Mouse (Mus musculus) heart, embryonic 10.5 days (tissue): ENCODE measurements at regions not wholly inside any gene's neighbourhood (a gene's known extent, or its start where the extent isn't known, plus 50 kb on each side); places are given as distances from the start of the nearest gene placed in this dataset.
A peak's percentile ranks its signal among the peaks of the same experiment; 100 is the strongest.

Experiments used
- DNase-seq: peaks from one replicate; pipeline ENCODE4 v3.0.0-alpha.2; 2017; ENCODE audit warnings: low spot score
- H3K27ac ChIP-seq: fragments of 300-500 bp; sonication (generic); 2 replicates; pipeline ENCODE4 v1.5.1; 2016; ENCODE audit warnings: mild to moderate bottlenecking
- H3K27me3 ChIP-seq: fragments of 300-500 bp; sonication (generic); 2 replicates; pipeline ENCODE4 v1.6.1; 2016; ENCODE audit warnings: mild to moderate bottlenecking; ENCODE audit not compliant: poor library complexity, insufficient read depth, severe bottlenecking
- H3K36me3 ChIP-seq: fragments of 300-500 bp; sonication (generic); 2 replicates; pipeline ENCODE4 v1.6.1; 2016; ENCODE audit warnings: mild to moderate bottlenecking, moderate library complexity
- H3K4me1 ChIP-seq: fragments of 300-500 bp; sonication (generic); 2 replicates; pipeline ENCODE4 v1.6.1; 2016; ENCODE audit warnings: mild to moderate bottlenecking
- H3K4me3 ChIP-seq: fragments of 300-500 bp; sonication (generic); 2 replicates; pipeline ENCODE4 v1.5.1; 2016; ENCODE audit warnings: mild to moderate bottlenecking, moderate library complexity
- H3K9me3 ChIP-seq: fragments of 300-500 bp; sonication (generic); 2 replicates; pipeline ENCODE4 v1.6.1; 2016; ENCODE audit warnings: mild to moderate bottlenecking, moderate library complexity
- WGBS: fragments of 180-500 bp; shearing (Covaris S2); methylation state at CpG from one replicate; pipeline ENCODE4 v1.1.7; 2016; 5-methylcytosine and 5-hydroxymethylcytosine counted together

- no peaks in the 10 kb centered on the region for H3K9me3 ChIP-seq
- H3K4me1 ChIP-seq, result peaks cover 9% of the 10 kb centered on the region
- no peaks in the 10 kb centered on the region for H3K36me3 ChIP-seq
- H3K4me3 ChIP-seq, result no peak overlapping the region
- 79% methylated on average over 7 of the region's 7 CpGs for WGBS
- 0 out of 2 replicates have a peak, but pooled peaks cover 5% of the 10 kb centered on the region for H3K27me3 ChIP-seq
- DNase-seq, result no peak
- H3K27ac ChIP-seq, result no peak overlapping the region
Measured at GRCm38 (mm10) chr11:19809359-19809758, 114.8 kb upstream of the Spred2 start.

GRCm38 (mm10) chr11:19811271-19811991 lies 112.7 kb upstream of the Spred2 start:
- no peaks in the 10 kb centered on the region for H3K36me3 ChIP-seq
- no peak overlapping the region for H3K4me3 ChIP-seq

GRCm38 (mm10) chr11:19811992-19812690 lies 112.0 kb upstream of the Spred2 start:
- Histone ChIP-seq H3K27me3 (0 out of 2 replicates have a peak, but pooled peaks cover 5% of the 10 kb centered on the region), H3K4me3 (no peak overlapping the region), H3K36me3 (no peaks in the 10 kb centered on the region), H3K27ac (no peak overlapping the region), H3K9me3 (no peaks in the 10 kb centered on the region), H3K4me1 (peaks cover 9% of the 10 kb centered on the region)
- DNase-seq, result no peak
- 11% methylated on average over 10 of the region's 10 CpGs for WGBS

More at GRCm38 (mm10) chr11:19811271-19811991, 112.7 kb upstream of the Spred2 start:
- H3K4me1 ChIP-seq, result peaks cover 9% of the 10 kb centered on the region
- no peak overlapping the region for H3K27ac ChIP-seq
- 0 out of 2 replicates have a peak, but pooled peaks cover 5% of the 10 kb centered on the region for H3K27me3 ChIP-seq
- WGBS, result 20% methylated on average over 12 of the region's 12 CpGs
- no peaks in the 10 kb centered on the region for H3K9me3 ChIP-seq
- DNase-seq, result no peak

GRCm38 (mm10) chr11:19813549-19813948 lies 110.6 kb upstream of the Spred2 start:
- 61% methylated on average over 7 of the region's 7 CpGs for WGBS
- Histone ChIP-seq H3K4me1 (peaks cover 9% of the 10 kb centered on the region), H3K9me3 (no peaks in the 10 kb centered on the region), H3K4me3 (no peak overlapping the region), H3K27me3 (0 out of 2 replicates have a peak, but pooled peaks cover 5% of the 10 kb centered on the region), H3K27ac (no peak overlapping the region), H3K36me3 (no peaks in the 10 kb centered on the region)
- no peak for DNase-seq

GRCm38 (mm10) chr11:19822991-19823390 lies 101.2 kb upstream of the Spred2 start:
- no peak for DNase-seq
- Histone ChIP-seq H3K27me3 (no peaks in the 10 kb centered on the region), H3K36me3 (no peaks in the 10 kb centered on the region), H3K4me1 (peaks cover 12% of the 10 kb centered on the region), H3K9me3 (no peaks in the 10 kb centered on the region), H3K4me3 (no peak overlapping the region), H3K27ac (no peak overlapping the region)
- 72% methylated on average over 5 of the region's 5 CpGs for WGBS

GRCm38 (mm10) chr11:19823461-19823895 lies 100.7 kb upstream of the Spred2 start:
- Histone ChIP-seq H3K36me3 (no peaks in the 10 kb centered on the region), H3K27ac (no peak overlapping the region), H3K4me1 (peaks cover 14% of the 10 kb centered on the region), H3K27me3 (no peaks in the 10 kb centered on the region), H3K9me3 (no peaks in the 10 kb centered on the region), H3K4me3 (no peak overlapping the region)
- 1% methylated on average over 3 of the region's 3 CpGs for WGBS
- DNase-seq, result peak; percentile 85

GRCm38 (mm10) chr11:19826481-19827185 lies 97.5 kb upstream of the Spred2 start:
- Histone ChIP-seq H3K4me1 (peaks cover 26% of the 10 kb centered on the region), H3K36me3 (no peaks in the 10 kb centered on the region), H3K4me3 (no peak overlapping the region), H3K27me3 (no peaks in the 10 kb centered on the region), H3K9me3 (no peaks in the 10 kb centered on the region), H3K27ac (no peak overlapping the region)
- no peak for DNase-seq
- WGBS, result 84% methylated on average over 13 of the region's 13 CpGs

- no peaks in the 10 kb centered on the region for H3K27me3 ChIP-seq
- no peaks in the 10 kb centered on the region for H3K36me3 ChIP-seq
- H3K4me3 ChIP-seq, result no peak overlapping the region
- no peak overlapping the region for H3K27ac ChIP-seq
- WGBS, result 55% methylated on average over 11 of the region's 11 CpGs
- peaks cover 26% of the 10 kb centered on the region for H3K4me1 ChIP-seq
- DNase-seq, result no peak
- no peaks in the 10 kb centered on the region for H3K9me3 ChIP-seq
Measured at GRCm38 (mm10) chr11:19827996-19828395, 96.2 kb upstream of the Spred2 start.

GRCm38 (mm10) chr11:19828959-19829401 lies 95.2 kb upstream of the Spred2 start:
- Histone ChIP-seq H3K27me3 (no peaks in the 10 kb centered on the region), H3K27ac (no peak overlapping the region), H3K36me3 (no peaks in the 10 kb centered on the region), H3K4me3 (no peak overlapping the region), H3K9me3 (no peaks in the 10 kb centered on the region), H3K4me1 (peaks cover 26% of the 10 kb centered on the region)
- DNase-seq, result no peak
- WGBS, result 52% methylated on average over 8 of the region's 8 CpGs

- H3K27ac ChIP-seq, result peak overlapping the region; percentile 65; the same call in 1 of the 2 replicates
- no peak for DNase-seq
- no peaks in the 10 kb centered on the region for H3K36me3 ChIP-seq
Measured at GRCm38 (mm10) chr11:19829564-19830279, 94.5 kb upstream of the Spred2 start.

GRCm38 (mm10) chr11:19830280-19831062 lies 93.7 kb upstream of the Spred2 start:
- 15% methylated on average over 18 of the region's 18 CpGs for WGBS
- Histone ChIP-seq H3K36me3 (no peaks in the 10 kb centered on the region), H3K27me3 (no peaks in the 10 kb centered on the region), H3K4me3 (no peak overlapping the region), H3K4me1 (peaks cover 32% of the 10 kb centered on the region), H3K27ac (no peak overlapping the region), H3K9me3 (no peaks in the 10 kb centered on the region)
- DNase-seq, result no peak

More at GRCm38 (mm10) chr11:19829564-19830279, 94.5 kb upstream of the Spred2 start:
- peaks cover 26% of the 10 kb centered on the region for H3K4me1 ChIP-seq
- 27% methylated on average over 9 of the region's 9 CpGs for WGBS
- no peaks in the 10 kb centered on the region for H3K9me3 ChIP-seq
- no peak overlapping the region for H3K4me3 ChIP-seq
- H3K27me3 ChIP-seq, result no peaks in the 10 kb centered on the region

GRCm38 (mm10) chr11:19834561-19834960 lies 89.6 kb upstream of the Spred2 start:
- Histone ChIP-seq H3K27ac (no peak overlapping the region), H3K4me1 (peaks cover 12% of the 10 kb centered on the region), H3K9me3 (no peaks in the 10 kb centered on the region), H3K27me3 (no peaks in the 10 kb centered on the region), H3K36me3 (no peaks in the 10 kb centered on the region), H3K4me3 (no peak overlapping the region)
- no peak for DNase-seq
- 84% methylated on average over 8 of the region's 8 CpGs for WGBS
